Mouse (Mus musculus): Measurements from ENCODE around the gene Fam90a1b. TPM values are rescaled to one million over a fixed set of nuclear protein-coding genes. Genes with fewer than 3 reads are reported as not detected.

The Fam90a1b gene
- polyA plus RNA-seq, 1 experiment from 2014 or later, result 0.10 TPM

Small RNA genes lying within 50 kb of the gene (microRNA-seq; reads per million reads assigned to microRNA genes)
- gene Gm44477, result not detected

Other genes starting within 250 kb of the Fam90a1b start
- 18.2 and 19.3 TPM in 2 replicates for gene Zfx, start 243.1 kb downstream of the Fam90a1b start, polyA plus RNA-seq (2015; fragmentation: Nextera tagmentation; extraction: Ambion mirVana)
- 88.3 and 93.3 TPM in 2 replicates for gene Eif2s3x, start 153.9 kb downstream of the Fam90a1b start, polyA plus RNA-seq (2015; fragmentation: Nextera tagmentation; extraction: Ambion mirVana)
- 9.3 and 9.7 TPM in 2 replicates for gene Klhl15, start 132.2 kb downstream of the Fam90a1b start, polyA plus RNA-seq (2015; fragmentation: Nextera tagmentation; extraction: Ambion mirVana)
- 121 and 122 TPM in 2 replicates for gene Apoo, start 340 bp upstream of the Fam90a1b start, polyA plus RNA-seq (2015; fragmentation: Nextera tagmentation; extraction: Ambion mirVana)
- gene Maged1, start 175.4 kb upstream of the Fam90a1b start, polyA plus RNA-seq (2015; fragmentation: Nextera tagmentation; extraction: Ambion mirVana), result 1,073 and 1,116 TPM in 2 replicates